Mouse (Mus musculus) adrenal gland, adult 18-20 months (tissue): ENCODE data around the gene Fsip1. TPM values are rescaled to one million over a fixed set of nuclear protein-coding genes. Genes with fewer than 3 reads are reported as not detected.
A peak's percentile ranks its signal among the peaks of the same experiment; 100 is the strongest.

Source experiments
- DNase-seq, 2 experiments: peaks; one replicate each; pipeline ENCODE4 v3.0.0; 2021 to 2022; ENCODE audit warnings: low spot score in 2 of 2
- total RNA-seq, 2 experiments: library from RNA; stranded (reverse); gene quantifications; 1 replicate in 1 of 2; 2 replicates in 1 of 2; pipeline ENCODE4 v1.2.3; 2021

Gene Fsip1
- total RNA-seq, 2 experiments from 2014 or later: 0.26 TPM; not detected in 1

DNA sequence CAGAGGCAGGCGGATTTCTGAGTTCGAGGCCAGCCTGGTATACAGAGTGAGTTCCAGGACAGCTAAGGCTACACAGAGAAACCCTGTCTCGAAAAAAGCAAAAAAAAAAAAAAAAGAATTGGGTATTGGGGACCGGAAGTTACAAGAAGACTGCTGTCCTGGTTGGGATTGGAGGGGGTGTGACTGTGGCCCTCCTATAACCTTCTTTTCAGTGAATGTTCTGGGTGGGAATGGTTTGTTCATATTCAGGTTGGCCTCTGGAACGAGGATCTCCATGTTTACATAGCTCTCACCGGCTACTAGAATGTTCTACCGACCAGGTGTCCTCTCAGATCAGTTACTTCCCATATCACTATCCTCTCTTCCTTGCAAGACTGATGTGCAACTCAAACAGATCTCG, 328 bp upstream of the Fsip1 start:
- no peak for DNase-seq

- no peak for DNase-seq
Observed at GRCm38 (mm10) chr2:118254516-118254915, 2.2 kb downstream of the Fsip1 start.

DNA sequence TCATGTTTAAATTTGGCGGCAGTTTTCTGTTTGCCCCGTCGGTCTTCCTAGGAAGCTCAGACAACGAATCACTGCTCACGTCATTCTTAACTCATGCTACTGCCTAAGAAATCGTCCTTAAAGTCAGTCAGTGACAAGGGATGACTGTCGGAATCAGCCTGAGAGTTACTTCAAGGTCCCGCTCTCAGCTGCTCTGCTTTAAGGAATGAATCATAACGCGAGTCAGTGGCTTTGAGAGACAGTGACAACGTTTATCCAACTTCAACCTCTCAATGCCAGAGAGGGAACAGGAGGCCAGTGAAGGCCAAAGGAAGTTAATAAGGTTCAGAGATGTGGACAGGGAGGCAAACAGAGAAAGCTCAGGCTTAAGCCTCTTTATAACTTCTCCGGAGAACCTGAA, 7.8 kb downstream of the Fsip1 start:
- no peak for DNase-seq

DNA sequence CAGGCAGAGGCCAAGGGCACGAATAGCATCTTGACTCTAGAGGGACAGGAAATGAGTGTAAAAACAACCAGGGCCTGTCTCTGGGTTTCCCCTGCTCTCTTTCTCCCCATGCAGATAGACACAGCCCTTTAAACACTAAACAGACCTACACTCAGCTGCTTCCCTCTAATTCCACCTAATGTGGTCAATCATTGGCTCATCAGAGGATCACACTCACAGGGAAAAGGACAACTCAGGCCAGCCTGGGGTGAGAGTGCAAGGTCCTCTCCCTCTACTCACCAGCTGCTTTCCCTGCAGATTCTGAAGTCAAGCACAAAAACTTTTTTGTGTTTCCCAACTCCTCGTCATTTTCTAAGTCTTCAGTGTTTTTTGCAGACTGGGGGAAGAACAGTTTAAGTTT, 8.8 kb downstream of the Fsip1 start:
- DNase-seq: no peak

GRCm38 (mm10) chr2:118245914-118246313, 10.9 kb downstream of the Fsip1 start:
- DNase-seq: peak; percentile 73 to 75

- no peak for DNase-seq
Observed at GRCm38 (mm10) chr2:118236196-118236595, 20.6 kb downstream of the Fsip1 start.

DNA sequence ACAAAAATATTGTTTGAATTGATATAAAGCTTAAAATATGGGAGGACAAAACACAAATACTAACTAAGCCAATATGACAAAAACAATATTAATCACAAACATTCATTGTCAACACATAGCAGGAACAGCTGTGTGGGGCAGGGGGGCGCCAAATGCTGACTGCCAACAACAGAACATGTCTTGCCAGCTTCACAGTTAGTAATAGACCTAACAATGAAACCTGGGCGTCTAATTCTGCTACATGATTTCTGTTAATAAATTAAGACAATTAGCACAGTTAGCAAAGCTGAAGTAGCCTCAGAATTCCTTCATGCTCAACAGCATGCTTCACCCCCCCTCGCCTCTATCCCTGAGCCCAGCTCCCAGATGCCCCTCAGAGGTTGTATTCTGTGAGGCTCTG, 21.2 kb downstream of the Fsip1 start:
- DNase-seq: no peak

DNA sequence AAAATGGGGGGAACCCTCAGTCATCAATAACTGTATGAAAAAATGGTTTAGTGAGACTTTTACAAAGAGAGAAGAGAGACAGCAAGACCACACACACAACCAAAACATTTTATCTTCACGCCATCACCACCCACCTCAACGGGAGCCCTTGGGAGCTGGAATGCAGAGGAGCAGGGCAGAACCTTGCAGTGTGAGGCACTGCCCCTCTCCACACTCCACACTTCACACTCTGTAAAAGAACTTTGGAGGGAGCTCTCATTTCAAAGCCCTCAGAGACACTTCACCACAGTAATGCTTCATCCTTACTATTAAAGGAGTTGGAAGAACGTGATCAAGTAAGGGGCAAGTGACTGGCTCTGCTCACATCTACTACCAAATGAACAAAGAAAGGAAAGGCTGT, 26.2 kb downstream of the Fsip1 start:
- DNase-seq: no peak

DNA sequence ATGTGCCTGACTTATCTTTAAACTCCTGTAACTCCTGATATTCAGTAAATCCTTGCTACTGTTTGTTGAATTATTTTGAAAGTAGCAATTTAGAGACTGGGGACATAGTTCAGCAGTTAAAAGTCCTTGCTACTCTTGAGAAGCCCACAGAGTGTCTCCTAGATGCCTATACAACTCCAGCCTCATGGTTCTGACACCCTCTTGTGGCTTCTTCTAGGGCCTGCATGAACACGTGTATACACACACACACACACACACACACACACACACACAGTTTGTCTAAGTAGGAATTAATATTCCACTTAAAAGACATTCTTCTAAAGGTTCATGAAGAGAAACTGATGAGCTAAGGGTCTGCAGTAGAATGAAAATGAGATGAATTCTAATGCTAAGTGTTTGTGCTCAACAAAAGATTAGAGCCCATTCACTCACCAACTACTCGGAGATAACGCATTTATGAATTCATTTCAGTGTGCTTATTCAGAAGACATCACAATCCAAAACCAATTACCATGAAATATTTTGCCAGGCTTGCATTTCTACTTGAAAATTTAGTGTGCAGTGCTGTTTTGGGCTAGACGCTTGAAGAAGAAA, 28.2 kb downstream of the Fsip1 start:
- no peak for DNase-seq

DNA sequence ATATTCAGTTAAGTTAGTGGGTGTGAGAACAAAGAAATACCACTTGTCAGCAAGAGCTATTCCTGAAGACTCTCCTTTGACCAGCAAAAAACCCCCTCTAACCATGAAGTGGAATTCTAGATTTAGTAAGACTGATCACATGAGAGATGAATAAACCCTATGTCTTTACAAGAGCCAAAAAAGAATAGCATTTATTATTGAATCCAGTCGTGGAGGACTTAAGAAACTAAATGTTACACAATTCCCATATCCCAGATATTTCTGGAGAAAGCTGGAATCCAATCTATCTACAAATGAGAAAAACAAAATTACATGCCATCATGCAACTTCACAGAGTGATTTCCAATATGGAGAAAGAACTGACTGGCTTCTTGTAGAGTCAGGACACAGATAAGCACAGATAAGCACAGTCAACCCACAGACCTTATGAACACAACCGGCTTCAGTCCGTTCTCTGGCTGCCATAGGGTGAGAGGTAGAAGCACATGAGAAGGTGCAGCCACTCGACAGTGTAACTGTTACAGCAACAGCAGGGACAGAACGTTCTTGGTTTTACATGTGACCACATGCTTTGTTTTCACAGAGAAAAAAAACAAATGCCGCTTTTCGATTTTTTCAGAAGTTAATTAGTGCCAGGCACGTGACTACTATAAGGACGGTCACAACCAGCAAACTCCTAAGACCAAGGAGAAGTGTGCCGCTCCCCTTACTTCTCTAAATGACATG, 31.3 kb downstream of the Fsip1 start:
- no peak for DNase-seq

- DNase-seq: no peak
Observed at GRCm38 (mm10) chr2:118217993-118218595, 38.7 kb downstream of the Fsip1 start.

- no peak for DNase-seq
Observed at GRCm38 (mm10) chr2:118209712-118210111, 47.1 kb downstream of the Fsip1 start.

GRCm38 (mm10) chr2:118208651-118209050, 48.1 kb downstream of the Fsip1 start:
- DNase-seq: no peak

- peak in 1 of 2 experiments; percentile 5 for DNase-seq
Observed at GRCm38 (mm10) chr2:118205991-118206585, 50.7 kb downstream of the Fsip1 start.

- no peak for DNase-seq
Observed at GRCm38 (mm10) chr2:118204646-118205045, 52.1 kb downstream of the Fsip1 start.

- DNase-seq: no peak
Observed at GRCm38 (mm10) chr2:118203739-118204461, 52.9 kb downstream of the Fsip1 start.

GRCm38 (mm10) chr2:118202934-118203333, 53.8 kb downstream of the Fsip1 start:
- no peak for DNase-seq

GRCm38 (mm10) chr2:118201983-118202382, 54.8 kb downstream of the Fsip1 start:
- DNase-seq: no peak

- peak; percentile 73 to 78 for DNase-seq
Observed at GRCm38 (mm10) chr2:118199867-118200266, 56.9 kb downstream of the Fsip1 start.

DNA sequence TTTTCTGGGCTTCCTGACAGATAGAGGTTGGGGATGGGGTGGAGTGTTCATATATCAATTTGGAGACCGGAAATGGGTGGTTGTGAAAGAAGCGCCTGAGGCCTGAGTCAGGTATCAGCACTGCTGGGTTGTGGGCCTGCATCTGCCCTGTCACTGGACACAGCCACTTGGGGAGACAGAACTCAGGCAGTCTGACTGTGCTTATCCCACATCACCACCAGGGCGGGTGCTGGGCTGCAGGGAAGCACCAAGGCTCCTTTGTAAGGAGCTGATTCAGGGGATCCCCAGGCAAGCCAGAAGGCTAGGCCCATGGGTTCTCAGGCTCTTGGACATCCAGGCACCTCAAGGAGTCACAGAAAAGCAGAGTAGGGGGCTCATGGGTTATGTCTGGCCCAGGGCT, 59.8 kb downstream of the Fsip1 start:
- no peak for DNase-seq

- no peak for DNase-seq
Observed at GRCm38 (mm10) chr2:118182136-118182535, 74.6 kb downstream of the Fsip1 start.
